27 mouse cellular contexts compared by ENCODE assay signal in the genomic region with DNA sequence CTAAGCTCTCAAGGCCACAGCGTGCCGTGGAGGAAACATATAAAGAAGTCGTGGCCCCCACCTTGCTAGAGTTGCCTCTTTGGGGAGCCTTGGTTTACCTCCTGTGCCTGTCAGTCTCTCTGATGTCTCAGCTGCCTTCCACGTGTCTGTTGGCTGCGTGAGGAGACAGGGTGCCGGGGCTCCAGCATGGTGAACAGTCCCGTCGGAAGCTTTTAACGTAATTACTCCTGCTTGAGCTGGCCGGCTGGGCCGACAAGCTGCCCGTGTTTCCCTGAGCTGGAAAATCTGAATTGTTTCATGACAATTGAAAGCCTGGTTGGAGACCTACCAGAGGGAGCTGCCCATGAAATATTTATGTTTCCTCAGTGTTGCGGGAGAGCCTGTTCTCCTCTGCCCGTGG. TPM values are rescaled to one million over a fixed set of nuclear protein-coding genes. Genes with fewer than 3 reads are reported as not detected.
DNase-seq lines count a peak whose midpoint lies in the region; ATAC-seq and TF ChIP-seq lines count a peak whose summit lies in the region.
"Had no signal": no experiment of that assay in that cellular context is flagged by ENCODE, and none has a peak within 500 bp of the region (broad histone marks: within the 10 kb centered on the region; RNA-seq: fewer than 3 reads in every experiment).

No protein-coding gene starts in this region.

- H3K36me3 ChIP-seq in hindbrain, embryonic 12.5 days = no peaks in the 10 kb centered on the region
- no peaks in the 10 kb centered on the region for H3K36me3 ChIP-seq in hindbrain, embryonic 14.5 days (replicated peaks; ENCODE audit: control insufficient read depth, insufficient read depth)
- no peaks in the 10 kb centered on the region for H3K36me3 ChIP-seq in embryonic facial prominence, embryonic 12.5 days
- no peaks in the 10 kb centered on the region for H3K36me3 ChIP-seq in heart, adult 2 months (ENCODE audit: control insufficient read depth, insufficient read depth, low read length)
- H3K36me3 ChIP-seq: liver, embryonic 12.5 days had no signal

- H3K4me3 ChIP-seq in hindbrain, embryonic 12.5 days = no peak overlapping the region
- no peak overlapping the region for H3K4me3 ChIP-seq in hindbrain, embryonic 14.5 days (replicated peaks; ENCODE audit: low read length)
- H3K4me3 ChIP-seq in embryonic facial prominence, embryonic 12.5 days = no peak overlapping the region
- no peak overlapping the region for H3K4me3 ChIP-seq in heart, adult 2 months
- H3K4me3 ChIP-seq: forebrain, embryonic 13.5 days; left cerebral cortex, adult 2 months; liver, embryonic 12.5 days had no signal

- no peak overlapping the region for H3K9ac ChIP-seq in hindbrain, embryonic 12.5 days
- no peak overlapping the region for H3K9ac ChIP-seq in hindbrain, embryonic 14.5 days
- H3K9ac ChIP-seq in embryonic facial prominence, embryonic 12.5 days = no peak overlapping the region
- H3K9ac ChIP-seq in heart, adult 2 months (ENCODE audit: low read depth, low read length) = no peak overlapping the region
- H3K9ac ChIP-seq: forebrain, embryonic 13.5 days; liver, embryonic 12.5 days had no signal

- intact Hi-C loops in heart, adult 2 months (cut with DNase I) = no loop called here

- peaks cover 89% of the 10 kb centered on the region for H3K27me3 ChIP-seq in hindbrain, embryonic 12.5 days
- H3K27me3 ChIP-seq in hindbrain, embryonic 14.5 days (ENCODE audit: control insufficient read depth, insufficient read depth, low read length) = peaks cover 72% of the 10 kb centered on the region
- peaks cover 63% of the 10 kb centered on the region for H3K27me3 ChIP-seq in embryonic facial prominence, embryonic 12.5 days
- peaks cover 20% of the 10 kb centered on the region for H3K27me3 ChIP-seq in heart, adult 2 months (ENCODE audit: control insufficient read depth, insufficient read depth, low read length)

- TF ChIP-seq CTCF in brain, embryonic 14.5 days (IDR thresholded peaks at IDR 0.05; ENCODE audit: borderline replicate concordance, extremely low read depth, insufficient read depth, insufficient read length) = no peak
- no peak for TF ChIP-seq CTCF in heart, adult 2 months (IDR thresholded peaks at IDR 0.05)

- peaks cover 21% of the 10 kb centered on the region for H3K4me1 ChIP-seq in hindbrain, embryonic 12.5 days
- no peaks in the 10 kb centered on the region for H3K4me1 ChIP-seq in hindbrain, embryonic 14.5 days (replicated peaks; ENCODE audit: control insufficient read depth, insufficient read depth, low read length)
- H3K4me1 ChIP-seq in embryonic facial prominence, embryonic 12.5 days = peaks cover 23% of the 10 kb centered on the region; the same call in 1 of the 2 replicates
- no peaks in the 10 kb centered on the region for H3K4me1 ChIP-seq in heart, adult 2 months (ENCODE audit: control insufficient read depth, insufficient read depth, low read length)
- H3K4me1 ChIP-seq: liver, embryonic 12.5 days had no signal

- ATAC-seq in hindbrain, embryonic 12.5 days (ENCODE audit: low FRiP score) = 0 out of 2 replicates have a peak, but pooled peaks have one; percentile 46
- ATAC-seq in hindbrain, embryonic 14.5 days (ENCODE audit: low FRiP score) = no peak
- no peak for ATAC-seq in embryonic facial prominence, embryonic 12.5 days (ENCODE audit: insufficient number of reproducible peaks, insufficient read depth, low FRiP score, low TSS enrichment)
- ATAC-seq: forebrain, embryonic 13.5 days; hindbrain, embryonic 16.5 days; liver, embryonic 12.5 days; Patski had no signal

- H3K9me3 ChIP-seq in hindbrain, embryonic 12.5 days (replicated peaks) = no peaks in the 10 kb centered on the region
- H3K9me3 ChIP-seq in hindbrain, embryonic 14.5 days (ENCODE audit: control insufficient read depth, low read length) = peaks cover 5% of the 10 kb centered on the region; the same call in 1 of the 2 replicates
- H3K9me3 ChIP-seq in embryonic facial prominence, embryonic 12.5 days = no peaks in the 10 kb centered on the region
- H3K9me3 ChIP-seq: liver, embryonic 12.5 days had no signal

- no peak overlapping the region for H3K4me2 ChIP-seq in hindbrain, embryonic 12.5 days (replicated peaks)
- H3K4me2 ChIP-seq in hindbrain, embryonic 14.5 days (replicated peaks) = no peak overlapping the region
- H3K4me2 ChIP-seq in embryonic facial prominence, embryonic 12.5 days (replicated peaks) = no peak overlapping the region; the same call in 1 of the 2 replicates
- H3K4me2 ChIP-seq: forebrain, embryonic 13.5 days; heart, embryonic 11.5 days; liver, embryonic 12.5 days had no signal

- no peak for TF ChIP-seq EP300 in heart, adult 2 months (IDR thresholded peaks at IDR 0.05; ENCODE audit: insufficient read depth, low read depth, low read length)

- TF ChIP-seq POLR2A in brain, embryonic 14.5 days (IDR thresholded peaks at IDR 0.05; ENCODE audit: borderline replicate concordance, extremely low read depth, insufficient read depth, insufficient read length, poor library complexity, severe bottlenecking) = no peak
- TF ChIP-seq POLR2A in heart, adult 2 months (IDR thresholded peaks at IDR 0.05; ENCODE audit: insufficient read depth, low read depth, low read length) = no peak

- H3K27ac ChIP-seq in hindbrain, embryonic 12.5 days = no peak overlapping the region
- H3K27ac ChIP-seq in hindbrain, embryonic 14.5 days = no peak overlapping the region
- 0 out of 2 replicates have a peak overlapping the region, but pooled peaks have one; percentile 12 for H3K27ac ChIP-seq in embryonic facial prominence, embryonic 12.5 days
- no peak overlapping the region for H3K27ac ChIP-seq in heart, adult 2 months
- H3K27ac ChIP-seq: forebrain, embryonic 13.5 days; left cerebral cortex, adult 2 months; liver, embryonic 12.5 days had no signal

- WGBS in hindbrain, embryonic 12.5 days = 23% methylated on average over 14 of the region's 14 CpGs
- WGBS in hindbrain, embryonic 14.5 days = 16% methylated on average over 14 of the region's 14 CpGs
- 31% methylated on average over 14 of the region's 14 CpGs for WGBS in embryonic facial prominence, embryonic 12.5 days
- 58% methylated on average over 14 of the region's 14 CpGs for WGBS in heart, adult 2 months

- H3K79me2 ChIP-seq in heart, adult 2 months (replicated peaks; ENCODE audit: control insufficient read depth, insufficient read depth, low read length) = no peaks in the 10 kb centered on the region

- DNase-seq in hindbrain, embryonic 14.5 days (ENCODE audit: low spot score) = no peak
- DNase-seq in brain, embryonic 14.5 days (ENCODE audit: low read depth) = peak; percentile 64
- peak; percentile 87 for DNase-seq in retina, postnatal 1 day
- no peak for DNase-seq in layer of hippocampus, postnatal 10 days (ENCODE audit: low spot score in 2 of 2)
- no peak for DNase-seq in heart, adult 2 months
- DNase-seq: adrenal gland, adult 8-10 months; cerebellum, adult 9-10 months; heart, postnatal 10 days; kidney, adult 11 months; kidney, postnatal 10 days; left cerebral cortex, postnatal 4 days; lung, adult 2 months; lung, postnatal 36 days; right cerebral cortex, adult 18-20 months; thymus, postnatal 36 days had no signal

RNA-seq across cellular contexts. Expression of gene Pitx1, which starts 4.2 kb away (rescaled TPM):
- polyA plus RNA-seq in hindbrain, embryonic 12.5 days (2016; fragmentation: Nextera tagmentation; extraction: Ambion mirVana) = 0.61 and 0.81 TPM in 2 replicates
- polyA plus RNA-seq in hindbrain, embryonic 14.5 days (2014; fragmentation: Nextera tagmentation; extraction: Ambion mirVana) = not detected in 2 replicates
- 1.3 and 1.4 TPM in 2 replicates for polyA plus RNA-seq in brain, embryonic 14.5 days (2012; rRNA removed)
- polyA plus RNA-seq in embryonic facial prominence, embryonic 12.5 days (2016; fragmentation: Nextera tagmentation; extraction: Ambion mirVana) = 99.0 and 157 TPM in 2 replicates
- total RNA-seq in layer of hippocampus, postnatal 10 days (2021) = not detected
- not detected for total RNA-seq in heart, adult 2 months (2021)
- polyA plus RNA-seq in heart, adult 2 months (2012; rRNA removed) = 0.06 TPM in 1 of 2 replicates, not detected in the other
- total RNA-seq: adrenal gland, adult 8-10 months; heart, postnatal 10 days; layer of hippocampus, adult 18-20 months; left cerebral cortex, adult 2 months; left cerebral cortex, postnatal 4 days; megakaryocyte-erythroid progenitor cell, adult 5-6 weeks had no signal
- polyA plus RNA-seq: cortical plate, adult 2 months; forebrain, embryonic 13.5 days; hindbrain, embryonic 16.5 days; Patski had no signal

RNA-seq across cellular contexts. Expression of gene Catsper3, which starts 55.9 kb away (rescaled TPM):
- polyA plus RNA-seq in hindbrain, embryonic 12.5 days (2016; fragmentation: Nextera tagmentation; extraction: Ambion mirVana) = not detected in 2 replicates
- 0.21 TPM in 1 of 2 replicates, not detected in the other for polyA plus RNA-seq in hindbrain, embryonic 14.5 days (2014; fragmentation: Nextera tagmentation; extraction: Ambion mirVana)
- polyA plus RNA-seq in brain, embryonic 14.5 days (2012; rRNA removed) = 0.05 and 0.06 TPM in 2 replicates
- not detected in 2 replicates for polyA plus RNA-seq in embryonic facial prominence, embryonic 12.5 days (2016; fragmentation: Nextera tagmentation; extraction: Ambion mirVana)
- total RNA-seq in layer of hippocampus, postnatal 10 days (2021) = under 1 TPM in 1 of 2 experiments, not detected in 1; 0.37 TPM
- under 1 TPM in 1 of 2 experiments, not detected in 1; 0.23 TPM for total RNA-seq in heart, adult 2 months (2021)
- 0.12 TPM in 1 of 2 replicates, not detected in the other for polyA plus RNA-seq in heart, adult 2 months (2012; rRNA removed)
- total RNA-seq: gastrocnemius, postnatal 4 days; layer of hippocampus, adult 18-20 months; megakaryocyte-erythroid progenitor cell, adult 5-6 weeks had no signal
- polyA plus RNA-seq: liver, embryonic 12.5 days had no signal

Comparison
In these comparisons a context has a peak if more than half of its experiments do, and no peak if none do; other contexts are left out.
1. DNase-seq: peak in brain, embryonic 14.5 days (single experiment) and retina, postnatal 1 day (single experiment); none in hindbrain, embryonic 14.5 days (single experiment), layer of hippocampus, postnatal 10 days (0 of 2) and heart, adult 2 months (0 of 2).
2. RNA of gene Pitx1, which starts 4.2 kb away (polyA plus RNA-seq): 99.0 to 157 TPM in embryonic facial prominence, embryonic 12.5 days; 1.3 to 1.4 TPM in brain, embryonic 14.5 days, 0.61 to 0.81 TPM in hindbrain, embryonic 12.5 days, 0.06 TPM in heart, adult 2 months and not detected in hindbrain, embryonic 14.5 days; every median in the first group is over 10 times any median in the second.